Mouse (Mus musculus) heart, adult 2 months (tissue): ENCODE data around the gene Taok1.

Experiments
- CTCF ChIP-seq: fragments of 200-600 bp; IDR thresholded peaks from 2 replicates; pipeline ENCODE4 v1.8.1; 2022; ENCODE audit warnings: antibody characterized with exemption, mild to moderate bottlenecking, moderate library complexity
- POLR2A ChIP-seq: fragments of 200-500 bp; IDR thresholded peaks from 2 replicates; pipeline ENCODE4 v1.6.1; 2011; ENCODE audit warnings: mild to moderate bottlenecking, low read depth, low read length, control low read depth; ENCODE audit not compliant: insufficient read depth

GRCm38 (mm10) chr11:77492311-77492871 is 115.2 kb downstream of the Taok1 start:
- TF ChIP-seq CTCF (no peak), POLR2A (no peak)
